Mouse (Mus musculus) cerebellum, postnatal 4 days (tissue): ENCODE results near the gene Slc6a15.

Source experiments
- DNase-seq, 2 experiments: peaks; one replicate each; pipeline ENCODE4 v3.0.0; 2022; ENCODE audit warnings: low spot score in 2 of 2, mixed read lengths in 1 of 2

Slc6a15 gene

GRCm38 (mm10) chr10:103367371-103368295 is at the start of gene Slc6a15:
Gene Slc6a15 (plus strand): TSS chr10:103367783.
- peak; percentile 40 to 55 for DNase-seq

DNA sequence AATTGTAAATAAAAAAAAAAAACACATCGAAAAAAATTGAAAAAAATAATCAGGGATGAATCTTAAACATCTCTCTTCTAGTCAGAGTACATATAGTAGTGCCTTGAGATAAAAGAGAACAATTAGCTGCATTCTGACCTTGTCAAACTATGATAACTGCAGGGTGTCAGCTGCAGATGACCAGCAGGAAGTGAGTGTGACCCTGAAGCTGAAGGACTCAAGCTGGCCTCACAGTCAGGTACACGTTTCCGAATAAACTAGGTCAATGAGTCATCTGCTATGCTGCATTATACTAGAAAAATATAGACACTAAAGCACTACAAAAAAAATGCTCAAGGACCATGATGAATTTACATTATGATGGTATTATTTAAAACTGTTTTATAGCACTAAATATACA is 45.6 kb upstream of the Slc6a15 start:
- no peak for DNase-seq

DNA sequence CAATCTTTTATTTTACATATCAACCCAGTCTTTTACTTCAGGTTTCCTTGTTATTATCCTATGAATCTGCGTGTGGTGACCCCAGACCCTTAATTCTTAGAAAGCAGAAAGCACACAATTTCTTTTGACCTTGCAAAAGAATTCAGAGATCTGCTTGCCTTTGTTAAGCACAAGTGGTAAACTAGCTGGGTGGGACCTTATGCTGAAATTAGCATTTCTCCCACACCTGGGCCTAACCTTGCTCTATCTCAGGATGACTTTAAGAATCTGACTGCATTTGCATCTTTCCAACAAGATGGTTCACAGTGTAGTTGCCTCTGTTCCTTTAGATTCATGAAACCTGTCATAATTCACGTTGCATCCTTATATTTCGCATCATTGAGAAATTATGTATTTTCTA is 44.2 kb upstream of the Slc6a15 start:
- DNase-seq = no peak

GRCm38 (mm10) chr10:103334306-103334705 is 33.3 kb upstream of the Slc6a15 start:
- DNase-seq = no peak

GRCm38 (mm10) chr10:103339928-103340327 is 27.7 kb upstream of the Slc6a15 start:
- DNase-seq = no peak

DNA sequence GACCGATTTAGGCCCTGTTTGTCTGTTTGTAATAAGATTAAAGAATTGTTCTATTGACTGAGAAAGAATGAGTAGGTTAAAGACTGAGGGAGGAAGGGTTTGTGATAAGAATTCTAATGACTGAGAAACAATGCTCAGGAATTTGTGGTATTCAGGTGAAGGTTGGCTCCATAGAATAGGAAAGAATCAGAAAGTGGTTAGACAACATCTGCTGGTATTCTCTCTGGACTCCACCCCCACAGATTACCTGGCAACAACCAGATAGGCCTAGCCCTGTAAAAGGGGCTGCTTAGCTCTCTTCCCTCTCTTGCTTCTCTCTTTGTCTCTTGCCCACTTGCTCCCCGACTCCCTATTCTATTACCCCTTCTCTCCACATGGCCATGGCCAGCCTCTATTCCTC is 20.8 kb upstream of the Slc6a15 start:
- no peak for DNase-seq

GRCm38 (mm10) chr10:103368296-103369080 is 905 bp downstream of the Slc6a15 start:
- DNase-seq = peak; percentile 21 to 36

DNA sequence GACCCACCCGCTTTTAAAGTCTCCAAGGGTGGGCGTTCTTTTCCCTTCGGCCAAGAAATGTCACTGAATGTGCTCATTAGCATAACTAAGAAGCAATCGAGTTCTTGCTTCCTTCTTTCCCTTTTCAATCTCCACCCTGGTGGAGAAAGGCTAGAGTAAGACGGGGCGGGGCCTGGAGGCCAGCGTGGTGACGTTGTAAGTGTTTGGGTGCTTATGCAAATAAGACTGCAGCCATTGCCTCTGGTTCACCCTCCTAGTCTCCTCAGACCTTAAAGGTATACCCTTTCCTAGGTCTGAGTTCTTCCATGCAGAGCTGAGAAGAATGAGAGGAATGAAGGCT is 1.5 kb downstream of the Slc6a15 start:
- peak; percentile 35 to 57 for DNase-seq

DNA sequence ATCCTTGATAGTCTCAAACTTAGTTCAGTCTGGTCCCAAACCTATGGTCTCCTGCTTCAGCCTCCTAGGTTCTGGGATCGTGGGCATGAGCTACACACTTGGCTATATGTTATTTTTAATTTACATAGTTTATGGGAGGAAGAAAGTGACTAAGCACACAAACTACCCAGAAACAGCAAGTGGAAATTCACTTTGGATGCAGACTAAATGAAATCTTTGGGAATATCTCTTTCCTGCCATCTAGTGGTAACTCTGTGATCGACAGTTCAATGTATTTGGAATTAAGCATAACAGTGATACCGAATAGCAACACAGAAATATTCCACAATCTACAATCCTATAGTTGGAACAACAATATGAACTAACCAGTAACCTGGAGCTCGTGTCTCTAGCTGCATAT is 34.6 kb downstream of the Slc6a15 start:
- DNase-seq = peak in 1 of 2 experiments; percentile 4

GRCm38 (mm10) chr10:103427717-103428116 is 60.1 kb downstream of the Slc6a15 start:
- no peak for DNase-seq

DNA sequence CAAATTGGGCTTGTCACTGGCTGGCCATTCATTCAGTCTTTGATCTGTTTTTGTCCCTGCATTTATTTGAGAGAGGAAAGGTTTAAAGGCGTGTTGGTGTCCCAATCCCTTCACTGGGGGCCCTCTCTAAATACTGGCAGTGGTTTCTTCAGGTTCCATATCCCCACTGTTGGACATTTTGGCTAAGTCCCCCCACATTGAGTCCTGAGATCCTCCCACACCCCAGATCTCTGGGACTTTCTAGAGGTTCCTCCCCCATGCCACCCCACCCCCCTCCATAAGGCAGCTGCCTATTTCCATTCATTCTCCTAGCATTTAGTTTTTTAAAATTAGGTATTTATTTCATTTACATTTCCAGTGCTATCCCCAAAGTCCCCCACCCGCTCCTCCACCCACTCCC is 75.0 kb downstream of the Slc6a15 start:
- DNase-seq = no peak

GRCm38 (mm10) chr10:103443070-103443469 is 75.5 kb downstream of the Slc6a15 start:
- DNase-seq = peak in 1 of 2 experiments; percentile 16

DNA sequence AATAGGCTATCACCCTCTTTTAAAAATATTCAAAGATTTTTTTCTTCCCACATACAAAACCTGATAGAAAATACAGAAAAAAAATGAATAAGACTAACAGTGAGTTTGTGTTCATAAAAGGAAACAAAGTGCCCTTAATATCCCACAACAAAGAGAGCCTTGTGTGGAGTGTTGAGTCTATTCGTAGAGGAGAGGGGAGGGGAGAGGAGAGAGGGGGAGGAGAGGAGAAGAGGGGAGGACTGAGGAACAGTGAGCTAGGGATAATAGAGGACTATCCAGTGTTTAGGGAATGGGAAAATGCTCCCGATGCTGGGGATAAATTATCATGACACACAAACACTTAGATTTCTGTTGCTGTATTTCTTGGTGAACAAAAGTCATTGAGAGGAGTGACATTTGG is 80.8 kb downstream of the Slc6a15 start:
- no peak for DNase-seq

DNA sequence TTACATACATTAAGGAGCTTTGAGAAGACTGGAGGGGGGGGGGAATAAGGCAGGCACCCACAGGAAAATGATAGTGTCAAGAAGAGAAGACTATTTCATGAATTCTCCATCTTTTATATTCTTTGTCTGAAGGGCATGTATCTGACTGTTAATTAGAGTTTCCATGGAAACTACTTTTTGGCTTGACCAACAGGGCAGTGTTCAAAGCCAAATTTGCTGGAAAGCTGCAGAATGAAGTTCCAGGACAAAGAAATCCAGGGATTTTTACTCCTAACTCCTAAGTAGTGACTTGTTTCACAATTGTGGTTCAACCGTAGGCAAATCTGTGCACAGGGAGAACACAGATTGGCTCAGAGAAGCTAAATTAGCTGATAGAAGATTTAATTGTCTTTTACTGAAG is 90.3 kb downstream of the Slc6a15 start:
- no peak for DNase-seq
